ENCODE assay signal across 17 mouse cellular contexts in genomic region chr9:48360826-48361225, GRCm38 (mm10). TPM values are rescaled to one million over a fixed set of nuclear protein-coding genes. Genes with fewer than 3 reads are reported as not detected.
DNase-seq lines count a peak whose midpoint lies in the region; TF ChIP-seq lines count a peak whose summit lies in the region.
"Had no signal": no experiment of that assay in that cellular context is flagged by ENCODE, and none has a peak within 500 bp of the region (broad histone marks: within the 10 kb centered on the region; RNA-seq: fewer than 3 reads in every experiment).

No protein-coding gene starts in this region.

- H3K27ac ChIP-seq in kidney, adult 2 months (ENCODE audit: insufficient read depth, low read depth, low read length) = no peak overlapping the region
- no peak overlapping the region for H3K27ac ChIP-seq in liver, adult 2 months (replicated peaks; ENCODE audit: insufficient read depth, low read depth, low read length)
- H3K27ac ChIP-seq: embryonic facial prominence, embryonic 10.5 days; lung, embryonic 15.5 days had no signal

- TF ChIP-seq CTCF in kidney, adult 2 months (conservative IDR thresholded peaks at IDR 0.05; ENCODE audit: insufficient read depth, insufficient read length, low read depth, low read length) = peak; percentile 25; the same call in 1 of the 2 replicates
- peak; percentile 36 for TF ChIP-seq CTCF in liver, adult 2 months (IDR thresholded peaks at IDR 0.05; ENCODE audit: low read depth, low read length)

- H3K79me2 ChIP-seq in liver, adult 2 months (ENCODE audit: control insufficient read depth, insufficient read depth, low read length) = no peaks in the 10 kb centered on the region

- H3K4me1 ChIP-seq in kidney, adult 2 months (ENCODE audit: control insufficient read depth, insufficient read depth, low read length) = no peaks in the 10 kb centered on the region
- H3K4me1 ChIP-seq in liver, adult 2 months (ENCODE audit: control insufficient read depth, insufficient read depth, low read length) = no peaks in the 10 kb centered on the region
- H3K4me1 ChIP-seq: lung, embryonic 15.5 days had no signal

- H3K36me3 ChIP-seq in kidney, adult 2 months (ENCODE audit: control insufficient read depth, insufficient read depth, low read length) = no peaks in the 10 kb centered on the region
- H3K36me3 ChIP-seq in liver, adult 2 months (ENCODE audit: control insufficient read depth, insufficient read depth, low read length) = no peaks in the 10 kb centered on the region
- H3K36me3 ChIP-seq: embryonic facial prominence, embryonic 10.5 days; forebrain, embryonic 10.5 days; lung, embryonic 15.5 days had no signal

- DNase-seq in kidney, adult 2 months = no peak
- DNase-seq in kidney, adult 18-20 months = no peak
- DNase-seq in thymus, postnatal 25 days = peak; percentile 19
- no peak for DNase-seq in thymus, postnatal 0 days (ENCODE audit: low spot score)
- no peak for DNase-seq in liver, adult 2 months (ENCODE audit: extremely low read depth, low read depth, low spot score)
- peak; percentile 50 for DNase-seq in thymus, postnatal 4 days
- no peak for DNase-seq in Muller cell, postnatal 12 days (ENCODE audit: inconsistent ontology term)
- no peak for DNase-seq in gastrocnemius, adult 8-10 months (ENCODE audit: low spot score in 2 of 2)
- DNase-seq: adrenal gland, adult 8-10 months; cerebellum, adult 9-11 months; heart, postnatal 36 days; kidney, postnatal 10 days; right cerebral cortex, postnatal 4 days had no signal

- no peaks in the 10 kb centered on the region for H3K27me3 ChIP-seq in kidney, adult 2 months (replicated peaks; ENCODE audit: control insufficient read depth, insufficient read depth, low read length)
- no peaks in the 10 kb centered on the region for H3K27me3 ChIP-seq in liver, adult 2 months (ENCODE audit: control insufficient read depth, insufficient read depth, low read length)
- H3K27me3 ChIP-seq: lung, embryonic 15.5 days had no signal

- WGBS in kidney, adult 2 months = 77% methylated on average over 4 of the region's 4 CpGs
- 70% methylated on average over 4 of the region's 4 CpGs for WGBS in liver, adult 2 months

- TF ChIP-seq POLR2A in kidney, adult 2 months (IDR thresholded peaks at IDR 0.05; ENCODE audit: low read depth, low read length) = no peak
- no peak for TF ChIP-seq POLR2A in liver, adult 2 months (IDR thresholded peaks at IDR 0.05; ENCODE audit: extremely low read depth, insufficient read depth, low read length)

- H3K9ac ChIP-seq in liver, adult 2 months (ENCODE audit: low read depth, low read length) = no peak overlapping the region
- H3K9ac ChIP-seq: lung, embryonic 15.5 days had no signal

- no peak overlapping the region for H3K4me3 ChIP-seq in kidney, adult 2 months (ENCODE audit: insufficient read depth, low read depth, low read length)
- H3K4me3 ChIP-seq in liver, adult 2 months (ENCODE audit: insufficient read depth, low read depth, low read length) = no peak overlapping the region
- H3K4me3 ChIP-seq: embryonic facial prominence, embryonic 10.5 days; forebrain, embryonic 10.5 days; lung, embryonic 15.5 days had no signal

RNA-seq across cellular contexts. Expression of gene Nxpe2, which starts 7.6 kb away (rescaled TPM):
- 0.81 and 1.4 TPM in 2 replicates for polyA plus RNA-seq in kidney, adult 2 months (2012; rRNA removed)
- 0.69 and 1.1 TPM in 2 replicates for polyA plus RNA-seq in thymus, postnatal 0 days (2015; fragmentation: Nextera tagmentation; extraction: Ambion mirVana)
- 8.7 and 21.4 TPM in 2 replicates for total RNA-seq in liver, adult 2 months (2014; rRNA removed)
- polyA plus RNA-seq in liver, adult 2 months (2012; rRNA removed) = 11.7 and 12.6 TPM in 2 replicates
- total RNA-seq in gastrocnemius, adult 8-10 months (2022) = under 1 TPM; 0.34 to 0.52 (median 0.46) TPM
- polyA plus RNA-seq: C2C12 had no signal

Comparison
In these comparisons a context has a peak if more than half of its experiments do, and no peak if none do; other contexts are left out.
1. DNase-seq: peak in thymus, postnatal 25 days (single experiment) and thymus, postnatal 4 days (single experiment); none in kidney, adult 2 months (single experiment), kidney, adult 18-20 months (single experiment), thymus, postnatal 0 days (single experiment), liver, adult 2 months (single experiment), Muller cell, postnatal 12 days (single experiment) and gastrocnemius, adult 8-10 months (0 of 2).